Mouse (Mus musculus) liver, embryonic 15.5 days (tissue): ENCODE data around the gene Angel1. TPM values are rescaled to one million over a fixed set of nuclear protein-coding genes. Genes with fewer than 3 reads are reported as not detected.

ENCODE experiments used
- ATAC-seq: fragments of 200-750 bp; cut with Nextera tagmentation; 2 replicates; pipeline ENCODE4 v1.8.0; 2017; ENCODE audit warnings: moderate number of reproducible peaks, mild to moderate bottlenecking, moderate library complexity; ENCODE audit not compliant: insufficient read depth
- H3K27ac ChIP-seq: fragments of 300-500 bp; sonication (generic); replicated peaks from 2 replicates; pipeline ENCODE4 v1.5.1; 2015; ENCODE audit warnings: mild to moderate bottlenecking, inconsistent platforms
- H3K27me3 ChIP-seq: fragments of 300-500 bp; sonication (generic); 2 replicates; pipeline ENCODE4 v1.6.1; 2015; ENCODE audit warnings: mild to moderate bottlenecking, inconsistent platforms
- H3K36me3 ChIP-seq: fragments of 300-500 bp; sonication (generic); replicated peaks from 2 replicates; pipeline ENCODE4 v1.6.1; 2015; ENCODE audit warnings: moderate library complexity, mild to moderate bottlenecking, inconsistent platforms
- H3K4me1 ChIP-seq: fragments of 300-500 bp; sonication (generic); replicated peaks from 2 replicates; pipeline ENCODE4 v1.6.1; 2015; ENCODE audit warnings: inconsistent platforms
- H3K4me2 ChIP-seq: fragments of 300-500 bp; sonication (generic); 2 replicates; pipeline ENCODE4 v1.6.1; 2015; ENCODE audit warnings: moderate library complexity, mild to moderate bottlenecking, inconsistent platforms
- H3K4me3 ChIP-seq: fragments of 300-500 bp; sonication (generic); replicated peaks from 2 replicates; pipeline ENCODE4 v1.5.1; 2015; ENCODE audit warnings: mild to moderate bottlenecking, inconsistent platforms
- H3K9ac ChIP-seq: fragments of 300-500 bp; sonication (generic); 2 replicates; pipeline ENCODE4 v1.6.1; 2015; ENCODE audit warnings: moderate library complexity, mild to moderate bottlenecking, inconsistent platforms
- H3K9me3 ChIP-seq: fragments of 300-500 bp; sonication (generic); replicated peaks from 2 replicates; pipeline ENCODE4 v1.6.1; 2016; ENCODE audit warnings: inconsistent platforms
- WGBS: fragments of 180-500 bp; shearing (Covaris S2); methylation state at CpG from one replicate; pipeline ENCODE4 v1.1.7; 2015; ENCODE audit warnings: mixed read lengths; ENCODE audit not compliant: insufficient replicate concordance; 5-methylcytosine and 5-hydroxymethylcytosine counted together
- polyA plus RNA-seq: library from polyadenylated mRNA; unstranded; fragments of >200 nt; fragmentation: Nextera tagmentation; extraction: Ambion mirVana; gene quantifications from 2 replicates; pipeline ENCODE4 v1.2.1, GENCODE M21; 2015

Angel1 gene
- polyA plus RNA-seq, 1 experiment from 2014 or later, result 1.0 TPM

- WGBS, result 55% methylated on average over 13 of the region's 13 CpGs
Observed at GRCm38 (mm10) chr12:86761036-86761435, 34.8 kb upstream of the Angel1 start.

GRCm38 (mm10) chr12:86734319-86734810, 8.1 kb upstream of the Angel1 start, which contains the start of gene Lrrc74a:
Gene Lrrc74a (plus strand): TSS chr12:86734369.
- whole genome bisulfite sequencing, result 71% methylated on average over 8 of the region's 8 CpGs
- no peak within 1 kb of the TSS for H3K4me3 ChIP-seq
- no peak within 1 kb of the TSS for H3K9ac ChIP-seq
- no peaks in the 10 kb centered on the region for H3K36me3 ChIP-seq
- ATAC-seq, result no peak
- H3K4me1 ChIP-seq, result no peaks in the 10 kb centered on the region
- H3K27ac ChIP-seq, result no peak within 1 kb of the TSS
- H3K27me3 ChIP-seq, result no peaks in the 10 kb centered on the region
- H3K9me3 ChIP-seq, result no peaks in the 10 kb centered on the region
- no peak within 1 kb of the TSS for H3K4me2 ChIP-seq

More at GRCm38 (mm10) chr12:86761036-86761435, 34.8 kb upstream of the Angel1 start:
- H3K9me3 ChIP-seq, result no peaks in the 10 kb centered on the region
- H3K36me3 ChIP-seq, result no peaks in the 10 kb centered on the region
- no peak overlapping the region for H3K4me2 ChIP-seq
- H3K27me3 ChIP-seq, result no peaks in the 10 kb centered on the region; the same call in 1 of the 2 replicates
- no peak for ATAC-seq
- no peak overlapping the region for H3K9ac ChIP-seq
- no peaks in the 10 kb centered on the region for H3K4me1 ChIP-seq
- no peak overlapping the region for H3K27ac ChIP-seq
- H3K4me3 ChIP-seq, result no peak overlapping the region

GRCm38 (mm10) chr12:86725706-86726105, 554 bp downstream of the Angel1 start:
- Histone ChIP-seq H3K4me1 (peaks cover 10% of the 10 kb centered on the region), H3K9me3 (no peaks in the 10 kb centered on the region), H3K27me3 (peaks cover 9% of the 10 kb centered on the region; the same call in 1 of the 2 replicates), H3K27ac (no peak overlapping the region), H3K4me2 (peak overlapping the region; percentile 98), H3K36me3 (no peaks in the 10 kb centered on the region), H3K9ac (peak overlapping the region; percentile 54), H3K4me3 (peak overlapping the region; percentile 66)
- peak; percentile 58 for ATAC-seq
- under 1% methylated on average over 19 of the region's 19 CpGs for WGBS

GRCm38 (mm10) chr12:86724300-86724699, 2.0 kb downstream of the Angel1 start:
- peaks cover 10% of the 10 kb centered on the region for H3K4me1 ChIP-seq
- no peak overlapping the region for H3K4me2 ChIP-seq
- peaks cover 9% of the 10 kb centered on the region; the same call in 1 of the 2 replicates for H3K27me3 ChIP-seq
- H3K9me3 ChIP-seq, result no peaks in the 10 kb centered on the region
- WGBS, result 70% methylated on average over 2 of the region's 2 CpGs
- ATAC-seq, result no peak
- no peak overlapping the region for H3K27ac ChIP-seq
- H3K4me3 ChIP-seq, result no peak overlapping the region
- H3K9ac ChIP-seq, result no peak overlapping the region
- no peaks in the 10 kb centered on the region for H3K36me3 ChIP-seq

GRCm38 (mm10) chr12:86721453-86721852, 4.8 kb downstream of the Angel1 start:
- WGBS, result 69% methylated on average over 5 of the region's 5 CpGs
- no peak for ATAC-seq
- H3K36me3 ChIP-seq, result no peaks in the 10 kb centered on the region

GRCm38 (mm10) chr12:86719961-86720639, 6.2 kb downstream of the Angel1 start:
- H3K27ac ChIP-seq, result no peak overlapping the region
- no peak overlapping the region for H3K9ac ChIP-seq
- no peaks in the 10 kb centered on the region for H3K9me3 ChIP-seq
- no peaks in the 10 kb centered on the region for H3K36me3 ChIP-seq
- H3K4me1 ChIP-seq, result no peaks in the 10 kb centered on the region
- no peak overlapping the region for H3K4me2 ChIP-seq
- H3K27me3 ChIP-seq, result 0 out of 2 replicates have a peak, but pooled peaks cover 3% of the 10 kb centered on the region
- ATAC-seq, result no peak
- no peak overlapping the region for H3K4me3 ChIP-seq
- WGBS, result 68% methylated on average over 18 of the region's 18 CpGs

More at GRCm38 (mm10) chr12:86721453-86721852, 4.8 kb downstream of the Angel1 start:
- Histone ChIP-seq H3K4me2 (no peak overlapping the region), H3K27ac (no peak overlapping the region), H3K4me1 (peaks cover 10% of the 10 kb centered on the region), H3K27me3 (peaks cover 9% of the 10 kb centered on the region; the same call in 1 of the 2 replicates), H3K9ac (no peak overlapping the region), H3K4me3 (no peak overlapping the region), H3K9me3 (no peaks in the 10 kb centered on the region)

GRCm38 (mm10) chr12:86716962-86717361, 9.3 kb downstream of the Angel1 start:
- WGBS, result 68% methylated on average over 11 of the region's 11 CpGs
- Histone ChIP-seq H3K4me2 (no peak overlapping the region), H3K9me3 (no peaks in the 10 kb centered on the region), H3K4me1 (no peaks in the 10 kb centered on the region), H3K9ac (no peak overlapping the region), H3K27ac (no peak overlapping the region), H3K4me3 (no peak overlapping the region), H3K36me3 (no peaks in the 10 kb centered on the region), H3K27me3 (no peaks in the 10 kb centered on the region)
- ATAC-seq, result no peak

GRCm38 (mm10) chr12:86715401-86715800, 10.9 kb downstream of the Angel1 start:
- no peak overlapping the region for H3K4me3 ChIP-seq

GRCm38 (mm10) chr12:86714026-86714425, 12.2 kb downstream of the Angel1 start:
- ATAC-seq, result no peak
- Histone ChIP-seq H3K27ac (no peak overlapping the region), H3K4me2 (no peak overlapping the region), H3K4me3 (no peak overlapping the region), H3K9me3 (no peaks in the 10 kb centered on the region), H3K36me3 (no peaks in the 10 kb centered on the region), H3K9ac (no peak overlapping the region), H3K27me3 (no peaks in the 10 kb centered on the region), H3K4me1 (no peaks in the 10 kb centered on the region)
- WGBS, result 23% methylated on average over 5 of the region's 5 CpGs

More at GRCm38 (mm10) chr12:86715401-86715800, 10.9 kb downstream of the Angel1 start:
- no peaks in the 10 kb centered on the region for H3K4me1 ChIP-seq
- H3K9me3 ChIP-seq, result no peaks in the 10 kb centered on the region
- no peaks in the 10 kb centered on the region for H3K36me3 ChIP-seq
- 46% methylated on average over 5 of the region's 5 CpGs for whole genome bisulfite sequencing
- H3K4me2 ChIP-seq, result no peak overlapping the region
- H3K27me3 ChIP-seq, result no peaks in the 10 kb centered on the region
- no peak overlapping the region for H3K9ac ChIP-seq
- no peak overlapping the region for H3K27ac ChIP-seq
- ATAC-seq, result no peak

GRCm38 (mm10) chr12:86705843-86706242, 20.4 kb downstream of the Angel1 start:
- H3K9me3 ChIP-seq, result no peaks in the 10 kb centered on the region
- H3K36me3 ChIP-seq, result no peaks in the 10 kb centered on the region
- no peak for ATAC-seq
- H3K4me2 ChIP-seq, result no peak overlapping the region
- no peaks in the 10 kb centered on the region for H3K4me1 ChIP-seq
- H3K27ac ChIP-seq, result no peak overlapping the region
- no peak overlapping the region for H3K4me3 ChIP-seq
- 66% methylated on average over 5 of the region's 5 CpGs for WGBS
- H3K27me3 ChIP-seq, result no peaks in the 10 kb centered on the region
- no peak overlapping the region for H3K9ac ChIP-seq

- H3K36me3 ChIP-seq, result no peaks in the 10 kb centered on the region
- no peaks in the 10 kb centered on the region for H3K9me3 ChIP-seq
- no peak for ATAC-seq
- H3K4me2 ChIP-seq, result no peak overlapping the region
- H3K27ac ChIP-seq, result no peak overlapping the region
- H3K9ac ChIP-seq, result no peak overlapping the region
- 84% methylated on average over 3 of the region's 3 CpGs for WGBS
- H3K27me3 ChIP-seq, result no peaks in the 10 kb centered on the region
- H3K4me3 ChIP-seq, result no peak overlapping the region
- no peaks in the 10 kb centered on the region for H3K4me1 ChIP-seq
Observed at GRCm38 (mm10) chr12:86702690-86703089, 23.6 kb downstream of the Angel1 start.
